Mouse (Mus musculus) thymus, postnatal 25 days (tissue): ENCODE data around the gene Bckdhb.
"Not testable (repeated sequence)": the region's sequence is repeated elsewhere in the genome, so short reads cannot be mapped to it uniquely, and the experiment has no call there.

Source experiments
- DNase-seq: peaks from one replicate; pipeline ENCODE4 v3.0.0; 2022

Bckdhb gene

GRCm38 (mm10) chr9:84046961-84047360, 122.0 kb downstream of the Bckdhb start:
- DNase-seq = no peak

GRCm38 (mm10) chr9:84047436-84047835, 122.5 kb downstream of the Bckdhb start:
- no peak for DNase-seq

- DNase-seq = no peak
These were observed 124.2 kb downstream of the Bckdhb start for GRCm38 (mm10) chr9:84049142-84049541.

- DNase-seq = no peak
These were observed 126.1 kb downstream of the Bckdhb start for GRCm38 (mm10) chr9:84050867-84051635.

GRCm38 (mm10) chr9:84055125-84055807, 130.3 kb downstream of the Bckdhb start:
- DNase-seq = no peak

- not testable (repeated sequence) for DNase-seq
These were observed 135.8 kb downstream of the Bckdhb start for GRCm38 (mm10) chr9:84060781-84061180.

- DNase-seq = no peak
These were observed 138.7 kb downstream of the Bckdhb start for GRCm38 (mm10) chr9:84063617-84064016.

GRCm38 (mm10) chr9:84064113-84064512, 139.2 kb downstream of the Bckdhb start:
- no peak for DNase-seq

- DNase-seq = no peak
These were observed 145.3 kb downstream of the Bckdhb start for GRCm38 (mm10) chr9:84070247-84070646.

GRCm38 (mm10) chr9:84070740-84071139, 145.8 kb downstream of the Bckdhb start:
- no peak for DNase-seq

- no peak for DNase-seq
These were observed 147.6 kb downstream of the Bckdhb start for GRCm38 (mm10) chr9:84072534-84072933.

GRCm38 (mm10) chr9:84073237-84073636, 148.3 kb downstream of the Bckdhb start:
- DNase-seq = no peak

- no peak for DNase-seq
These were observed 158.6 kb downstream of the Bckdhb start for GRCm38 (mm10) chr9:84083551-84083950.

- no peak for DNase-seq
These were observed 159.7 kb downstream of the Bckdhb start for GRCm38 (mm10) chr9:84084686-84085085.

- DNase-seq = no peak
These were observed 165.5 kb downstream of the Bckdhb start for GRCm38 (mm10) chr9:84090316-84091063.

- DNase-seq = no peak
These were observed 168.0 kb downstream of the Bckdhb start for GRCm38 (mm10) chr9:84092994-84093393.

GRCm38 (mm10) chr9:84094111-84094510, 169.2 kb downstream of the Bckdhb start:
- DNase-seq = no peak

- DNase-seq = no peak
These were observed 171.6 kb downstream of the Bckdhb start for GRCm38 (mm10) chr9:84096484-84097015.

- no peak for DNase-seq
These were observed 178.4 kb downstream of the Bckdhb start for GRCm38 (mm10) chr9:84103344-84103743.

GRCm38 (mm10) chr9:84106438-84106837, 181.5 kb downstream of the Bckdhb start:
- DNase-seq = no peak

GRCm38 (mm10) chr9:84107045-84107813, 182.3 kb downstream of the Bckdhb start:
- DNase-seq = no peak

- no peak for DNase-seq
These were observed 183.6 kb downstream of the Bckdhb start for GRCm38 (mm10) chr9:84108534-84108933.
